Mouse (Mus musculus) cerebellum, adult 11 months (tissue): ENCODE results near the gene Zcchc2.
A peak's percentile ranks its signal among the peaks of the same experiment; 100 is the strongest.

Experiments
- DNase-seq: peaks from one replicate; pipeline ENCODE4 v3.0.0; 2022

The Zcchc2 gene

GRCm38 (mm10) chr1:105988903-105989639, 1.1 kb upstream of the Zcchc2 start:
- DNase-seq, result no peak

GRCm38 (mm10) chr1:105989640-105989984, 594 bp upstream of the Zcchc2 start:
- no peak for DNase-seq

GRCm38 (mm10) chr1:105990911-105991761, 930 bp downstream of the Zcchc2 start:
- peak; percentile 66 for DNase-seq

GRCm38 (mm10) chr1:105991931-105992837, 2.0 kb downstream of the Zcchc2 start:
- no peak for DNase-seq

GRCm38 (mm10) chr1:105993196-105993595, 3.0 kb downstream of the Zcchc2 start:
- peak; percentile 18 for DNase-seq

- peak; percentile 82 for DNase-seq
These were observed 3.5 kb downstream of the Zcchc2 start for GRCm38 (mm10) chr1:105993601-105994209.

GRCm38 (mm10) chr1:105995966-105996365, 5.8 kb downstream of the Zcchc2 start:
- no peak for DNase-seq

GRCm38 (mm10) chr1:105997282-105997681, 7.1 kb downstream of the Zcchc2 start:
- no peak for DNase-seq

- DNase-seq, result no peak
These were observed 9.6 kb downstream of the Zcchc2 start for GRCm38 (mm10) chr1:105999802-106000201.

- no peak for DNase-seq
These were observed 17.4 kb downstream of the Zcchc2 start for GRCm38 (mm10) chr1:106007581-106007980.

- no peak for DNase-seq
These were observed 20.9 kb downstream of the Zcchc2 start for GRCm38 (mm10) chr1:106011097-106011496.

- no peak for DNase-seq
These were observed 23.6 kb downstream of the Zcchc2 start for GRCm38 (mm10) chr1:106013759-106014158.

- DNase-seq, result no peak
These were observed 26.1 kb downstream of the Zcchc2 start for GRCm38 (mm10) chr1:106016262-106016661.

GRCm38 (mm10) chr1:106019854-106020253, 29.6 kb downstream of the Zcchc2 start:
- DNase-seq, result no peak

GRCm38 (mm10) chr1:106022998-106023397, 32.8 kb downstream of the Zcchc2 start:
- DNase-seq, result no peak

GRCm38 (mm10) chr1:106024254-106024653, 34.0 kb downstream of the Zcchc2 start:
- DNase-seq, result no peak

- no peak for DNase-seq
These were observed 34.6 kb downstream of the Zcchc2 start for GRCm38 (mm10) chr1:106024778-106025177.

GRCm38 (mm10) chr1:106029769-106030168, 39.6 kb downstream of the Zcchc2 start:
- no peak for DNase-seq

- DNase-seq, result no peak
These were observed 40.1 kb downstream of the Zcchc2 start for GRCm38 (mm10) chr1:106030331-106030730.

GRCm38 (mm10) chr1:106030886-106031285, 40.7 kb downstream of the Zcchc2 start:
- DNase-seq, result no peak

GRCm38 (mm10) chr1:106031908-106032307, 41.7 kb downstream of the Zcchc2 start:
- DNase-seq, result no peak

- DNase-seq, result no peak
These were observed 44.6 kb downstream of the Zcchc2 start for GRCm38 (mm10) chr1:106034776-106035175.
